Mouse (Mus musculus): ENCODE data around the gene Gprin2.

DNA sequence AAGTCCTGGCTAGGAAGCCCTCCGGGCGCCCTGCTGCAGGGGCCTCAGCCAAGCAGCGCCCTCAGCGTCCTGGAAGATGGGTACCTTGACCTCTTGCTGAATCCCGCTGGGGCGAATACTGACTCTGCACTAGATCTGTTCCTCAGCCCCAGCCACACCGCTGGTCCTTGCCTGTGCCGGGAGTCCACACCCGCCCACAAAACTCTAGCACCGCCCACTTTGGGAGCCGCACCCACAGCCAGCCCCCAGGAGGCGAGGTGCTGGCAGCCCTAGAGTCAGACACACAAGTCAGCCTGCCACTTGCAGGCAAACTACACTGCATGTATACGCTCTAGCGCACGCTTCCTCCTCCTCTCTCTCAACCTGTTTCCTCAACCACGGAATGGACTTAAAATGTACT lies 49.1 kb downstream of the Gprin2 start, which contains the start of gene Npy4r:
- TF ChIP-seq POLR2A (IDR thresholded peaks at IDR 0.05; ENCODE audit: low read depth, low read length) (no peak), CTCF (IDR thresholded peaks at IDR 0.05; ENCODE audit: borderline replicate concordance, insufficient read depth, low read length) (no peak)
